Mouse (Mus musculus) adrenal gland, adult (tissue): ENCODE measurements around the gene Gm49368.
"Not testable (repeated sequence)": the region's sequence is repeated elsewhere in the genome, so short reads cannot be mapped to it uniquely, and the experiment has no call there.

ENCODE experiments used
- DNase-seq, 2 experiments: peaks; one replicate each; pipeline ENCODE4 v3.0.0; 2022 to 2023; ENCODE audit warnings: low spot score in 1 of 2; ENCODE audit not compliant: inconsistent age in 2 of 2

The Gm49368 gene

DNA sequence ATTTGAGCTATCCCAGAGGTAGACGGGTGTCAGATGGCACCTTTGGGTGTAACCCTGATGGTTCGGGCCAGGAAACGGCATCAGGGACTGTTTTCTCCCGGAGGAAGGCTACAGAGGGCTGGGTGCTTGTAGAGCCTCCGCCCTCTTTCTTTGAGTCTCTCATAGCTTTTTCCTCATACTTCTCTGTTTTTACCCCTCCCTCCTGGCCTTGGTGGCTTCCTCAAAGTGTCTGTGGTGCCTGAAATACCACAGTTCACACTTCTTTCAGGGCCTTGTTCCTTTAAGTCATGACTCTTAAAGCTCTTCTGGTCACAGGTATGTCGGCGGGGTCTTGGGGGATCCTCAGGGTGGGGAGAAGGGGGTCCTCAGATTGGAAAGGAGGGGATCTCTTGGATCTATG, at the start of gene Gm49368, which contains the start of gene Itgam:
Gene Gm49368, plus strand, starts transcription at position 228 of the 400 bp plus-strand sequence.
Gene Itgam, plus strand, starts transcription at position 185 of the 400 bp plus-strand sequence.
- DNase-seq: peak in 1 of 2 experiments; percentile 27

DNA sequence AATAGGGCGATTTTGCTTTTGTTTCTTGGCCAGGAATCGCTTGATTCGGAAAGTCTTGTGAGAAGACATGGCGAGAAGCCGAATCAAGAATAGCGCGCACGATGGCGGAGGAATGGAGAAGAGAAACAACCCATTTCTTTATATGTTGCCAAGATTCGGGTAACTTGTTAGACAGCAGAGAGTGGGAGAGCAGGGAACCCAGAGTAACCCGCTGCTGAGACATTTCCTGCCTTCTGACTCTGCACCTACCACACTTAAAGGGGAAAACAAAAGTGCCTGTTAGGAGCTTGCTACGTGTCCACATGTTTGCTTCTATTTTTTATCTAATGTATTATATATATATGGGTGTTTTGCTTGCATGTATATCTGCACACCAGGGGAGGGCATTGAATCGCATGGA, 49.4 kb upstream of the Gm49368 start:
- no peak for DNase-seq

DNA sequence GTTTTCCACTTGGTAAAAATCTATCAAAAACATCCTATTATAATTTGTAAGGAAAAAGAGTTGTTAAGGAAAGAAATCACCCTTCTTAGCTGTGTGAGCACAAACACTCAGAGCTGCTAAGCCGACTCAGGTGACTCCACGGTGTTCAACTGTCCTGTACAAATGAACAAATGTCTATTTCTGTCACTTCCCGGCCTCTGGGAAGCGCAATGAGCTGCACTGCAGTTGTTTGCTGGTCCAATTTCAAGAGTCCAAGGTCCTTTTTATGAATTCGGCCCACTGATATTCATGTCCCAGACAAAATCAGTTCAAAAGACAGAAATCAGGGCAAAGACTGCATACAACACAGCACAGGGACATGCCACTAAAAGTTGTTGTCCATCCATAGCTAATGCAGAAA, 46.3 kb upstream of the Gm49368 start:
- DNase-seq: not testable (repeated sequence)

DNA sequence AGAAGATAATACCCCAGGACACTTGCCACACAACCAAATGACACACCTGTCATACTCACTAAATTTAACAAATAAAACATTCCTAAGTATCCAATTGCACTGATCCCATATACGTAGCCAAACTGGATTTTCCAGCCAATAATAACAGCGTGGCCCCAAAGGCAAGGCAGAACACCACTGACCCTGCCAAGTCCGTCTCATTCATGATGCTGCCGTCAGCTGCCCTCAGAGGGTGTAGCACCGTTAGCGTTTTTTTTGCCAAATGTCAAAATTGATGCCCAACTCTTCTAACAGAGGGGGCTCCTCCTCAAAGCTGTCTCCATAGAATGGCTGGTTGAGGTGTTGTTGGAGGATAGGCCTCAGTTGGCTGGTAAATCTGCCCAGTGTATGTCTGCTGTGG, 45.8 kb upstream of the Gm49368 start:
- no peak for DNase-seq

DNA sequence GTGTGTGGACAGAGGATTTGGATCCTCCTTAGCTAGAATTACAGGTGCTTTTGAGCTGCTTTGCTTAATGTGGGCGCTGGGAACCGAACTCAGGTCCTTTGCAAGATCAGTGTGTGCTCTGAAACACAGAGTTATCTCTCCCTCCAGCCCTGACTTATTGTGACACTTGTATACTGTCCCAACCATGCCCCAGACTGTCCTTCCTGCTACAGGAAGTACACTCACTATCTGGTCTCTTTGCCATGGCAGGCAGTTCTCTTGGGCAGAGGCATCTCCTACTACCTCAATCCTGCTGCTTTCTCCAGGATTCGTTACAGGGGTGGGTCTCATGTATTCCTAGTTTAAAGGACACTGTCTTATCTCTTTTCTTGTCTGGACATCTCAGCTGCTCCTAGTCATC, 44.2 kb upstream of the Gm49368 start:
- DNase-seq: no peak

DNA sequence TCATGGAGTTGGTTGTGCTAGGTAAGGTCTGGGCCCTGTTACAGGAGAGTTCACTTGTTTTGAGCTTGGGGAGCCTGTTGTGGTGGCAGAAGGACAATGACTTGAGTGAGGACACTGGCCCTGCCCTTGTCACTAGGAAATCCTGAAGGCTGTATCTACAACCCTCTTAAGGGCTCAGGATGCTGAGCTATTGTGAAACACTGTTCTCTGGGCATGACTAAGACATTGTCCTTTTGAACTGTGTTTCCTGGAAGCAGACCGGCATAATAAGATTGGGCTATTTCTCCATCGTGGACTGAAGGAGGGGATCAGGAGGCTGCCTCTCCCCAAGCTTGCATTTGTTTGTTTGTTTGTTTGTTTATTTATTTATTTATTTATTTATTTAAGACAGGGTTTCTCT, 43.3 kb upstream of the Gm49368 start:
- DNase-seq: no peak

DNA sequence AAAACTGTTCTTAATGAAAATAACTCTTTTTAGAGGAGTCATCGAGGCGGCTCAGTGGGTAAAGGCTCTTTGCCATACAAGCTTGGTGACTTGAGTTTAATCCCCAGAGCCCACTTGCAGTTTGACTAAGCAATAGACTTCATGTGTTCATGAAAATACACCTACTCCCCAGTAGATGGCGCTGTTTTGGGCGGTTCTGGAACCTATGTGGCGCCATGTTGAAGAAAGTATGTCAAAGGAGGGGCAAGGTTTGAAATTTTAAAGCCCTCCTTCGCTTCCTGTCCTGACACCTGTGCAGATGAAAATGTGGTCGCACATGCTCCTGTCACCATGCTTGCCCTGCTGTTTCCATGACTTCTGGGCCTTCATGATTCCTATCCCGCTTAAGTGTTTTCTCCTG, 39.5 kb upstream of the Gm49368 start:
- no peak for DNase-seq

DNA sequence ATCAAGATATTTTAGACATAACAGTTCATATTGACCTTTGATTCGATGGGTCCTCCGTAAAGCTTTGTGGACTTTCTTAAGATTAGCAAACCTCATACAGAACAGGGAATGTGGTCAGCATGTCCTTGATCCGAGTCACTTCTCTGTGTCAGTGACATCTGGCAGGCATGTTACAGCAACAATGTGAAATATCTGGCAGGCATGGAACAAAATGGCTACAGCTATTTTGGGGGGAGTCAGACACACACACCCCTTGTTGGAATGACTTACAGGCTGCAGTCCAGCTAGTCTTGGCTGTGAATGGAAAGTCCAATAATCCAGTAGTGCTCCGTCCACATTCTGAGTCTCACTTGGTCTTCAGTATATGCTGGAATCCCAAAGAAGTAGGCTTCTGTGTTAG, 38.9 kb upstream of the Gm49368 start:
- no peak for DNase-seq

DNA sequence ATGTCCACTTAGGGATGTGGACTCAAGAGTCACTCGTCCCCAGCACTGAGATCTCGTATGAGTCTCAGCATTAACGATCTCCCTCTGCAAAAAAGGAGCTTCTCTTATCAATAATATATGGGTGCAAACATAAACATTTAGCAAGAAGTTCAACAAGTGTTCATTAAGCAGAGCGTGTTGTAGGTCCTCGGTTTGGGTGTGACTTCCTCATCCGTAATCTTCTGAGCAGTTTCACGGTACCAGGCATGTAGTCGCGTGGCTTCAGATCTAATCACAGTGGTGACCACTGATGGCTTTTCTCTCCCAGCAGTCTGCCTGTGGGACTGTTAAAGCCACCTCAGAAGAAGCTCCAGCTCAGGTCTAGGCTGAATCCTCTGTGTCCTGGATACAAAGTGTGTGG, 38.1 kb upstream of the Gm49368 start:
- no peak for DNase-seq

DNA sequence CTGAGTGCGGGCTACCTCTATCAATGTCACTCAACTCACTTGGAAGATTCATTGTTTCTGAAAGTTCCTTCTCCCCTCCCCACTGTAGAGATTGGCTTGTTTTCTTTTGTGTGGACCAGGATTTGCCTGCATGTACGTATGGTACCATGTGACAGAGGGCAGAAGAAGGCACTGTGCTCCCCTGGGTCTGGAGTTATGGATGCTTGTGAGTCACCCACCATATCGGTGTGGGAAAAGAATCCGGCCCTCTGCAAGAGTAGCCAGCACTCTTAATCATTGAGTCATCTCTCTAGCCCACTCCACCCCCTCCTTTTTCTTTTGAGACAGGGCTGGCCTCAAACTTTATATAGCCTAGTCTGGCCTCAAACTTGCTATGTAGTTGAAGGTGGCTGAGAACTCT, 37.6 kb upstream of the Gm49368 start:
- DNase-seq: peak in 1 of 2 experiments; percentile 40

DNA sequence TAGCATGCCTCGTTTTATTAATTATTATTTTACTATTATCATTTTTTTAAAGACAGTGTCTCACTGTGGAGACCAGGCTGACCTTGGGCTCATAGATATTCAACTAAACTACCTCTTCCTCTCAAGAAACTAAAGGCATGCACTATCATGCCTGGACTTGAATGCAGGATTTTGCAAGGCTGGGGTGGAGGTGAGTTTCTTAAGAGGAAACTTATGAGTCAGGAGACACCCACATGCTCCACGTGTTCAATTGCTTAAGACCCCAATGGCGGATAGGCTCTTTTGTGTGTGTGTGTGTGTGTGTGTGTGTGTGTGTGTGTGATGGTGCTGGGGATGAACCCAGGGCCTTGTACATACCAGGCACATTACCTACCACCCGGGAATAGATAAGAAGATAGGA, 37.1 kb upstream of the Gm49368 start:
- DNase-seq: no peak

DNA sequence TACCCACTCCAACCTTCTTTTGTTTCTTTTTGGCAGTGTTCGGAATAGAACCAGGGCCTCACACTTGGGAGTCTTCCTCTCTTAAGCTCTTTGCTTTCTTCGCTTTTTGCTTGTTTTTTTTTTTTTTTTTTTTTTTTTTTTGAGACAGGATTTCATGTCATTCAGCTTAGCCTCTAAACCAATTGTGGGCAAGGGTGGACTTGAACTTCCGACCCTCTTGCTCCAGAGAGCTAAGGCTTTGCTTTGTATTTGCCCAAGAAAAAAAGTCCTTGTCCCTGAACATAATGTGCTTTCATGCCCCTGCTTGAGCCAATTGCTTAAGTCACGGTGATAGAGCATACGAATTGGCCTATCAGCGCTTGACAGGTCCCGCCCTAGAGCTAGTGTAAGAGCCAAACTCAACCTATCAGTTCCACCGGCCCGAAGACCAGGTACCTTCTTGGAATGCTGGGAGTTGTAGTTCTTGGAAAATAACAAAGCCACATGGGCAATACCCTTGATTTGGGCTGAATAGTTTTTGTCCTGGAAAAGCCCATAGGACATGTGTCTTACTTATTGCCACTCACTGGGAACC, 31.0 kb upstream of the Gm49368 start:
- DNase-seq: no peak

DNA sequence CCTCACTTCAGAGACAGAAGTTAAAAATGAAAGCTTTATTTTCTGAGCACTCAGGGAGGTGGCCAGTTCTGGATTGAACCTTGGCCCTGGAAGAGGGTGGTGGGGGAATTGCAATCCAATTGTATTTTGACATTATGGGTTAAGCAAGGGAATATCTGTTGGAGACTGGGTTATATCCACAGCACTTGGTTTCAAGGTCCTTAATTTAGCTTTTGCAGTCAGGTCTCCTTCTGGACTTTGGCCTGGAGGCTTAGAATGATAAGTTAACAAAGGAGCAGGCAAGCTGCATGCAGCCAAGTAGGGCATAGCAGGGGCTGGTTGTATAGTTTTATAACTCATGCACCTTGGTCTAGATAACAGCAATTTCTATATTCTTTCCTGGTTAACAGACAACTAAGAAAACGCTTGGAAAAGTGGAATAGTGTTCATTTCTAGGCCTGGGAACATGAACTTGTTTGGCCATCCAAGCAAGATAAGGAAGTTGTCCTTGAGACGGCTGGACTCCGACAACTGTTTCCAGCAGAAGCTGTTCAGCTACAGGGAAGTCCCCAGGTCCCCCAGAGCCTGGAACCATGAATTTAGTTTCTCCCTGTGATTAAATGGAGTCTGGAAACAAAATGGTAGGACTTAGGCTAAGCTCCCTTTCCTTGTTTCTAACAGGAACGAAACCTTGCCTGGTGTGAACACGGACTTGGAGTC, 30.0 kb upstream of the Gm49368 start:
- DNase-seq: peak; percentile 18 to 66

DNA sequence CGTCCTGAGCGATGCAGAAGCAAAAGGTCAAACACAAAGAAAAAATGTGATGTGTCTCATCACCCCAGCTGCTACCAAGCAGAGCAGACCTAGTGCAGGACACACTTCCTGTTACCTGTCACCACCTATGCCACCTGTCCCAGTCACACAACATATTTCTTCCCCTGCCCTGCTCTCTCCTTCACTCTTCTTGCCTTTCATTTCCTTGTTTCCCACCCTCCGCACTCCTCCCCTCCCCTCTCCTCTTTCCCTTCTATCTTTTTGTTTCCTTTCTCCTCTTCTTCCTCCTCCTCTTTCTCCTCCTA, 29.5 kb upstream of the Gm49368 start:
- no peak for DNase-seq

DNA sequence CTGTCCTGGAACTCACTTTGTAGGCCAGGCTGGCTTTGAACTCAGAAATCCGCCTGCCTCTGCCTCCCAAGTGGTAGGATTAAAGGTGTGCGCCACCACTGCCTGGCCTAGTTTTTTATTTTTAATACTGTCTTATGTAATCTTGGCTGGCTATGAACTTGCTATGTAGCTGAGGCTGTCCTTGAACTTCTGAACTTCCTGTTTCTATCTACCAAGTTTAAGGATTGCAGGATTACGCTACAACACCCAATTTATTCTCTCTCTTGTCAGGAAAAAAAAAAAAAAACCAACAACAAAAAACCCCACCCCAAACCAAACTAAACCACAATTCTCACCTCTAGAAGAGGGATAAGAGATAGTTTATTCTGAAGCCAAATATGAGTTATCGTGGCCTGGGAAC, 28.9 kb upstream of the Gm49368 start:
- DNase-seq: no peak

DNA sequence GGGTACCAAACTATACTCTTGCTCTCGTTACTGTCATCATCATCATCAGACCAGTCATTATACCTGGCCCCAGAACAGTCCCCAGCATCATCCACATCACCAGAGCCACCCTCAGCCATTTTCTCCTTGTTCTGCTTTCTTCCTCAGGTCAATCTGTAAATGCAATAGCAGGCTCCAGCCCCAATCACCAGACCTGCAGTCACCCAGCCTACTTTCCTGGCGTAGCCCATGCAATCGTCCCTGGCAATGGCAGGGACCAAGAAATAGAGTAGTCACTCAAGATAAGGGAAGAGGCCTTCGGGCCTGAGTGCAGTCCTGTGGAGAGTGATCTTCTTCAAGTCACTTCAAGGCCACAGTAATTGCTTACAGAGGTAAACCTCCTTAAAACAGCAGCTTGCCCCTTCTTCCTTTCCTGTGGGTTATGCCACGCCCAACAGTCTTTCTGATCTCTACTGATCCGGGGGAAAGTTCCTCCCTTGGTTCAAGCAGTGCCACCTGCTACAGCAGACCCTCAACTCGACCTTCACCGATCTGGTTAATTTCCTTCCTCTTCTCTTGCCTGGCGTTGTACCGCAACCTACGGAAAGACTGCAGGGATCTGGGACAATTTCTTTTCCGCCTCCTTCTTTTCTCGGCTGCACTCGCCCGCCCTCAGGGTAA, 20.2 kb upstream of the Gm49368 start:
- DNase-seq: not testable (repeated sequence)

DNA sequence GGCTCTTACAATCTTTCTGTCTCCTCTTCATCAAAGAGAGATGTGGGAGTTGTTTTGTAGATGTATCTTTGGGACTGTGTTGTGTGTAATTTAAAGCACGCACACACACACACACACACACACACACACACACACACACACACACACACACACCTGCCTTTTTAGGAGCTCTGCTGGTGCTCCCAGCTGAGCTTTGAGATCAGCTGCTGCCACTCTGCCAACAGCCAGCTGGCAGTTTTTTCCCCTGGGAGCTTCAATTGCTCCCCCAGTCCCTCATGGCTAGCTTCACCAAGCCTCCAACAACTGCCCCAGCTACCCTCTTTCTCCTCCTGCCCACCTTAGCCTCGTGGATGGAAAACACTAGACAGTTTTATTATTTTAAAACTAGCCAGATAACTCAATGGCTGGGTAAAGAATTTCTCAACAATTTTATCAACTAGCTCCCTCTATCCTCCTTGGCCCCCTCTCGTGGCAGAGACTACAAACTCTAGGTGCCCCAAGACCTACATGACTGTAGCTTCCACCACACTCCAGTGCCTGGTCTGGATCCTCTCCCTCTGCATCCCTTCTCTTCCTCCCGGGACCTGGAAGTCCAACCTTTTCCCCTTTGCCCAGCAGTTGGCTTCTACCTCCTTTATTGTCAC, 18.2 kb upstream of the Gm49368 start:
- DNase-seq: no peak

DNA sequence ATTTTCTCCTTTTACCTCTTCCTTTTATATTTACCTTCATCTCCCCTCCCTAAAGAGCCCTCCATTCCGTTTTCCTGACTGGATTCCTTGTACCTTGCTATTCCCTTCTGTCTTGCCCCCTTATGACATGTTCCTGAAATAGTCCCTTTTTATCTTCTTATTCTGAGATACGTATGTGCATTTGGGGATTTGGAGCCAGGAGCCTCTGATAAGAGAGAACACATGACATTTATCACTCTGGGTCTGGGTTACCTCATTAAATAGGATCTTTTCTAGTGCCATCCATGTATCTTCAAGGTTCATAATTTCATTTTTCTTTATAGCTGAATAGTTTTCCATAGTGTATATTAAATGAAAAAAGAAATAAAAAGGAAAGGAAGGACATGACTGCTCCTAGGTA, 16.8 kb upstream of the Gm49368 start:
- DNase-seq: no peak

DNA sequence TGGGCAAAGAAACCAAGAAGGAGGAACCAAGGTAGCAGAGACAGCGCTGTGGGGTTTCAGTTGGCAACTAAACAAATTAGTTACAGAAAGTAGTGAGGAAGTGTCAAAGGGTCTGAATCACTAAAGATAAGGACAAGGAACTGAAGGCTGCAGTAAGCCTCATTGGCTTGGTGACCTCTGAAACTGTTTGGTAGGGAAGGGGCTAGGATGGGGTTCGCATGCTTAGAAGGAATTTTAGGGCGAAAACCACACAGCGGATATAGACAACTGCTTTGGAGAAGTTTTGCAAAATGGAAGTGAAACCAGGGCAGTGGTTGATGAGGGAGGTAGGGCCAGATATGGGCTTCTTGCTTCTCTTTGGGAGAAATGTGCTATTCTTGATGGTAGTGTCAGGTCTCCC, 13.7 kb upstream of the Gm49368 start:
- DNase-seq: no peak

DNA sequence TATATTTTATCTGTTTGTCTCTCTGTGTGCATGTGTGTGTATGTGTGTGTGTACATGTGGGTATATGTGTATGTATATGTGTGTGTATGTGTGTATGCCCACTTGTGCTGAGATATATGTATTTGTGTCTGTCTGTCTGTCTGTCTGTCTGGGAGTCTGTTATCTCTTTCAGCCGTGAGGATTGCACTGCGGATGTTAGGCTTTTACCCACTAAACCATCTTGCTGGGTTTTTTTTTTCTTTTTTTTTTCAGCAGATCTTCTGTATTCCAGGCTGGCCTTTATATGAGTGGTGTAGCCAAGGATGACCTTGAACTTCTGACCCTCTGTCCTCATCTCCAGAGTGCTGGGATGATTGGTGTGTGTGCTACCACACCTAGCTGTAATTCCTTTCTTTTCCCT, 13.2 kb upstream of the Gm49368 start:
- no peak for DNase-seq

DNA sequence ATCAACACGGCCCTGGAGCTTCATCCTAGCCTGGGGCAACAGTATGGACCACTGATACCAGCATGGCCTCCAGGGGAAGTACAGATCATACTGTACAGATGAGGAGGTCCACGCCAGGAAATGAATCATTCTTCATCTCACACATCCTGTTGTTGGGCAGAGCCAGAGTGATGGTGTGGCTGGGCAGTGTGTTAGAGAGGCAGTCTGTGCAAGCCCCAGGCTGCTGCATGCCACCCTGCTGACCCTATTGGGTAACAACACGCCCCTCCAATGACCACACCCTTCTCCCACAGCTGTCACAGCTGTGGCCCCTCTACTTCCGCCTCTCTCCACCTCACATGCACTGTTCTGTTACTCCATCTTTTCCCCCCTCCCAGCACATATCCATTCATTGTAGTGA, 11.7 kb upstream of the Gm49368 start:
- DNase-seq: no peak

DNA sequence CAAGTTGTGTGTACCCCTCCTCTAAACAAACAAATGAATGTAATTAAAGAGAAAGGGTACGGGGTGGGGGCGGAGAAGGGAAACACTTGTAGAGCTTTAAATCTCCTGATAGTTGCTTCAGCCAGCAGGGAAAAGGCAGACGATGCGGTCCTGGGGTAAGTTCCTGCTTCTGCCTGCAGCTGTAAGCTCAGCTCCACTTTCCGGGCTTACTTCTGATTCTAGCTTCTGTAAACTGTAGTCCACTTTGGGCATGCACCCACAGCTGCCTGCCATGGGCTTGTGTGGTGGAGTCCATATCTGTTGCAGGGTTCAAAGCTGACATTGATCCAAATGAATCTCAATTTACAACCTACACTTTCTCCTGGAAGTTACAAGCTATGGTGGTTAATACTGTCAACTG, 9.4 kb upstream of the Gm49368 start:
- DNase-seq: no peak
